Mouse (Mus musculus) stomach, postnatal 0 days (tissue): ENCODE results near the gene Tollip.
"Not testable (repeated sequence)": the region's sequence is repeated elsewhere in the genome, so short reads cannot be mapped to it uniquely, and the experiment has no call there.

Source experiments
- CTCF ChIP-seq: IDR thresholded peaks from 2 replicates; pipeline ENCODE4 v1.5.1; 2016; ENCODE audit warnings: antibody characterized with exemption, low read depth, mild to moderate bottlenecking, moderate library complexity
- EP300 ChIP-seq: optimal IDR thresholded peaks from 2 replicates; pipeline ENCODE3; 2016; ENCODE audit warnings: antibody characterized with exemption

GRCm38 (mm10) chr7:141924121-141924520 lies 5.8 kb upstream of the Tollip start:
- TF ChIP-seq EP300, CTCF: not testable (repeated sequence)
